Mouse (Mus musculus) common myeloid progenitor, adult 5-6 weeks (primary cell): Measurements from ENCODE around the gene Rap2c. TPM values are rescaled to one million over a fixed set of nuclear protein-coding genes. Genes with fewer than 3 reads are reported as not detected.
A peak's percentile ranks its signal among the peaks of the same experiment; 100 is the strongest.

Source experiments
- ATAC-seq: replicated peaks from 2 replicates; pipeline ENCODE4 v1.8.0; 2016; ENCODE audit warnings: low read depth, mild to moderate bottlenecking, moderate TSS enrichment, inconsistent platforms; ENCODE audit not compliant: poor library complexity, severe bottlenecking
- total RNA-seq: library from RNA; stranded (forward); fragments of 200-1000, 187-1606 nt; gene quantifications from 2 replicates; pipeline ENCODE4 v1.2.3, GENCODE M21; 2017

Rap2c gene
- total RNA-seq, 1 experiment from 2014 or later: 23.0 TPM

DNA sequence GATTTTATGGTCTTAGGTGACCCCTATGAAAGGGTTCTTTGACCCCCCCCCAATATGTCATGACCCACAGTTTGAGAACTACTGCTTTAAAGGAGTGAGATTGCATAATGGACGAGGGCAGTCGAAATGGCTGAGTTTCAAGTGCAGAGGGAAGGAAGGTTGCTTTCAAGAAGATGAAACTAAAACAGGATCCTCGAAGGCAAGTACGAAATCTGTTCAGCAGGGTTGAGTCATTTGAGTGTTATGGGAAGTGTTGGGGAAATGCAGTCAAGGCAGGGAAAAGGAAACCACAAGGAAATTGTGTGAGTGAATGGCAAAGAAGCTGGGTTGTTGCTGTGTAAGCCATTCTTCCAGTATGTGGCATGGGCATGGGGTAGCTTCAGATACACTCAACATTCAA is 45.7 kb downstream of the Rap2c start:
- ATAC-seq: 0 out of 2 replicates have a peak, but pooled peaks have one; percentile 42

DNA sequence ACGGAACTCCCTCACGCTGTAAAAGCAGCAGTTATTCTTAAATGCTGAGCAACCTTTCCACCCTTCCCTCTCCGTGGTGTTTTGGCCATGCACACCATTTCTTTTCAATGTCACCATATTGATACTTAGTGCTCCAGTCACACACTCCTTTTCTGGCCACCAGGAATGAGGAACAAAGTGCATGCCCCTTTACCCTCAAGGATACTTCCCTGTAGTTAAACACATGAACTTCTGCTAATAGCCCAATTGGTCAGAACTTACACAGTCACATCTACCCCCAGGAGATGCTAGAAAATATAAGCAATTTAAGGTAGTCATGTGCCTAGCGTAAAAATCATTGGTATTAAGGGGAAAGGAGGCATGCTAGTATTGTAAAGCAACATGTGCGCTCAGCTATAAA is 47.9 kb downstream of the Rap2c start:
- ATAC-seq: no peak

DNA sequence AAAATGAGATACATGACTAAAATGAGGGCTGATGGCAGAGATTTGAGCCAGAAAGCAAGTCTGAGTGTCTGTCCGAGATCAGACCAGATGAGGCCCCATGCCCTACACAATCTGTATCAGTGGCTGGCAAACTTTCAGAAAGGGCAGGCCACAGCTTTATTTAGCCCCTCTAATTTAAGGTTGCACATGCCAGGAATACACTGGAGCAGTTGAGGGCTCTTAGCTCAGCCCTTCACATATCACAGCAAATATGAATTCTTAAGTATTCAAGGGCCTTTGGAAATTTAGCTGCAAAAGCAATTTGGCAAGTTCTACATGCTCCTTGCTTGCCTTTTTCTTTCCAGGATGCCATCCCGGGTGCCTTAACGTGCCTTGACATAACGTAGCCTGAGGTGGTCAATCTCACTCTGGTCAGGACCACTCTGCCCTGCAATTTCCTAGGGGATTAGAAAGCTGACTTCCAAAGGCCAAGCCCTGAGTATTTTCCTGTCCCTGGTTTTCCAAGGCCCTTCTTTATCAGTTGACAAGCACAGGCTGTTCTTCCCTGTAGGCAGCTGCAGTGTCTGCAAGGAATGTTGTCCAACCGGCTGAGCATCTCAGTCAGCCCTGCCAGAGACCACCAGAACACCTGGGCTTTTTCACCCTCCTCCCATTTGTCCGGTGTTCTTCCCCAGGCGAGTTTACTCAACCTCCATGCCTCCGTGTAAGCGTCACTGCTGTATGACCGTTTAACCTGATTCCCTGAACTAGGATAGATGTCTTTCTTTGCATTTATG is 49.5 kb downstream of the Rap2c start:
- ATAC-seq: no peak

DNA sequence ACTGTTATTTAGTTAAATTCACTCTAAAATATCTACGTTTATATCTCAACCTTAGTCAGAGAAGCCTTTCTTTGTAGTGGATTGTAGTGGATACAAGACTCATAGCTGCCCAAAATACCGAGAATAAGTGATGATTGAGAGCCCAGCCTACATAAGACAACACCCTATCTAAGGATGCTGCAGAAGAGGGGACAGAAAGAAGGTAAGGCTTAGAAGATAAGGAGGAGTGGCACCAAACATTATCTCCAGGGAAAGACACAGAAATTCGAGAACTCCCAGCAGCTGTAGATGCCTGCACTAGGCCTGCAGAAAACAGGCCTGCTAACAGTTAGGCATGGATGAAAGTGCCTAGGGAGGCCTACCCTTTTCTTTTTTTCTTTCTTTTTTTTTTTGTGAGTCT is 52.7 kb downstream of the Rap2c start:
- ATAC-seq: no peak

DNA sequence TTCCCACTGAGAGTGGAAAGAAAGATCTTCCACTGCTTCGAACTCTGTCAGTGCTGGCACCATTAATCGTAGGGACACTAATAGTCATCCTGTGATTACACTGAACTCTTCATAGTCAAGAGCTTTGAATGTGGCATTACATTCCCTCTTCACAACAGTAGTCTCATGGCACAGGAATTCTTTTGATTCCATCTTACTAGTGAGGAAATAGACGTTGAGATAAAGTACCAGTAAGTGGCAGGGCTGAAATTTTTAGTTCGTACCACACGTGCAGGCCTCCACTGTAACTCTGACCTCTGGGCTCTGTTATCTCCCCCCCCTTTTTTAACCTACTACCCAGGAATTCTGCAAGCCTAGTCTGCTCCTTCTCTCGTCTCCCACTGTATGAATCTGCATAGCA is 54.9 kb downstream of the Rap2c start:
- ATAC-seq: no peak

Other genes starting within 250 kb of the Rap2c start
- gene Stk26, start 177.0 kb downstream of the Rap2c start, total RNA-seq: 132 and 150 TPM in 2 replicates
- gene Frmd7, start 75.3 kb downstream of the Rap2c start, total RNA-seq: not detected in 2 replicates
- gene Mbnl3, start 188.5 kb upstream of the Rap2c start, total RNA-seq: 57.8 and 59.5 TPM in 2 replicates